Mouse (Mus musculus) liver, adult 2 months (tissue): ENCODE data around the gene Atg16l1. TPM values are rescaled to one million over a fixed set of nuclear protein-coding genes. Genes with fewer than 3 reads are reported as not detected.
A peak's percentile ranks its signal among the peaks of the same experiment; 100 is the strongest.

Experiments
- DNase-seq: peaks from one replicate; pipeline ENCODE4 v3.0.0-alpha.2; 2011; ENCODE audit warnings: low read depth, low spot score; ENCODE audit errors: extremely low read depth
- H3K27ac ChIP-seq: fragments of 200-500 bp; replicated peaks from 2 replicates; pipeline ENCODE4 v1.5.1; 2012; ENCODE audit warnings: low read depth, mild to moderate bottlenecking, control low read depth, inconsistent platforms, low read length; ENCODE audit not compliant: insufficient read depth
- H3K27me3 ChIP-seq: fragments of 200-500 bp; 2 replicates; pipeline ENCODE4 v1.6.1; 2012; ENCODE audit warnings: mild to moderate bottlenecking, moderate library complexity, low read length, inconsistent platforms; ENCODE audit not compliant: control insufficient read depth, insufficient read depth
- H3K36me3 ChIP-seq: fragments of 200-500 bp; 2 replicates; pipeline ENCODE4 v1.6.1; 2012; ENCODE audit warnings: low read length, inconsistent platforms; ENCODE audit not compliant: control insufficient read depth, insufficient read depth
- H3K4me1 ChIP-seq: fragments of 200-500 bp; 2 replicates; pipeline ENCODE4 v1.6.1; 2011; ENCODE audit warnings: low read length; ENCODE audit not compliant: control insufficient read depth, insufficient read depth
- H3K4me3 ChIP-seq: fragments of 200-500 bp; 2 replicates; pipeline ENCODE4 v1.5.1; 2011; ENCODE audit warnings: low read depth, mild to moderate bottlenecking, control low read depth, low read length, moderate library complexity; ENCODE audit not compliant: insufficient read depth
- H3K79me2 ChIP-seq: fragments of 200-500 bp; 2 replicates; pipeline ENCODE4 v1.6.1; 2012; ENCODE audit warnings: inconsistent platforms, mild to moderate bottlenecking, low read length, moderate library complexity; ENCODE audit not compliant: control insufficient read depth, insufficient read depth
- H3K9ac ChIP-seq: fragments of 200-500 bp; 2 replicates; pipeline ENCODE4 v1.6.1; 2012; ENCODE audit warnings: low read depth, mild to moderate bottlenecking, control low read depth, inconsistent platforms, low read length
- CTCF ChIP-seq: fragments of 200-500 bp; IDR thresholded peaks from 2 replicates; pipeline ENCODE4 v1.5.1; 2011; ENCODE audit warnings: low read depth, low read length, control low read depth
- POLR2A ChIP-seq: fragments of 200-500 bp; IDR thresholded peaks from 2 replicates; pipeline ENCODE4 v1.6.1; 2011; ENCODE audit warnings: low read length, control low read depth; ENCODE audit not compliant: insufficient read depth; ENCODE audit errors: extremely low read depth
- WGBS: fragments of 180-500 bp; shearing (Covaris S2); methylation state at CpG from one replicate; pipeline ENCODE4 v1.1.7; 2018; 5-methylcytosine and 5-hydroxymethylcytosine counted together
- polyA plus RNA-seq: library from polyadenylated mRNA; depleted of rRNA; stranded (reverse); fragments of >200 nt; gene quantifications from 2 replicates; pipeline ENCODE4 v1.2.3, GENCODE M21; 2012
- total RNA-seq: library from RNA; depleted of rRNA; stranded (reverse); fragments of >200 nt; gene quantifications from 2 replicates; pipeline ENCODE4 v1.2.3, GENCODE M21; 2014

Gene Atg16l1
- total and polyA plus RNA-seq, 2 experiments, result 23.1 to 30.5 TPM

- peak; percentile 37 for DNase-seq
- WGBS, result 82% methylated on average over 9 of the region's 9 CpGs
These were observed 72.5 kb downstream of the Atg16l1 start for GRCm38 (mm10) chr1:87828185-87828584.

DNA sequence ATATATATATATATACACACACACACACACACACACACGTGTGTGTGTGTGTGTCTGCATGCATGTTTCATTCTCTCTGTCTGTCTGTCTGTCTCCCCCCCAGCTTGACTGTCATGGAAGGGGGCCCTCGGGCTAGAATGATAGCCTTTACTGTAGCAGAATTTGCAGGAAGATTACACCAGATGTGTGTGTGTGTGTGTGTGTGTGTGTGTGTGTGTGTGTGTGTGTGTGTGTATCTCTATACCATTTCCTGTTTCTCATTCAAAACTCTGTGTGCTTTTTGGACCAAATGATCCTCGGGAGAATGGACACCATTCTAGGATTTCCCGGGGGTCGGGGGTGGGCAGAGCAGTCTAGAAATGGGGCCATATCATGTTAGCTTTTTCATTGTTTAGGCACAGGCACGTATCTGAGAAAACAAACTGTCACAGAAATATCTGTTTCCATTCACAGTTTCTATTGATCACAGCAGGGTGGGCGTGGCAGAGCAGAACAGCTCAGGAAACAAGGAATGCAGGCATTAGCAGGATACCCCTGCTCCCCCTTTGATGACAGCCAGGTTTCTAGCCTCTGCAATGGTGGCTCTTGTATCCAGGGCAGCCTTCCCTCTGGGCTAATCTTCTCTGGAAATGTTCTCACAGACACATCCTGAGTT is 73.4 kb downstream of the Atg16l1 start:
- no peak overlapping the region for H3K4me3 ChIP-seq
- no peak overlapping the region for H3K27ac ChIP-seq
- H3K27me3 ChIP-seq, result no peaks in the 10 kb centered on the region
- DNase-seq, result no peak
- H3K4me1 ChIP-seq, result peaks cover 2% of the 10 kb centered on the region; the same call in 1 of the 2 replicates
- 39% methylated on average over 7 of the region's 7 CpGs for WGBS
- no peak overlapping the region for H3K9ac ChIP-seq
- TF ChIP-seq POLR2A (no peak), CTCF (no peak)
- no peaks in the 10 kb centered on the region for H3K36me3 ChIP-seq
- no peaks in the 10 kb centered on the region for H3K79me2 ChIP-seq

More at GRCm38 (mm10) chr1:87828185-87828584, 72.5 kb downstream of the Atg16l1 start:
- no peak overlapping the region for H3K27ac ChIP-seq
- H3K4me3 ChIP-seq, result no peak overlapping the region
- H3K9ac ChIP-seq, result no peak overlapping the region
- no peaks in the 10 kb centered on the region for H3K27me3 ChIP-seq
- no peak for TF ChIP-seq CTCF
- TF ChIP-seq POLR2A, result no peak
- H3K79me2 ChIP-seq, result no peaks in the 10 kb centered on the region
- no peaks in the 10 kb centered on the region for H3K36me3 ChIP-seq
- peaks cover 2% of the 10 kb centered on the region; the same call in 1 of the 2 replicates for H3K4me1 ChIP-seq

- TF ChIP-seq CTCF, result no peak
- peaks cover 2% of the 10 kb centered on the region; the same call in 1 of the 2 replicates for H3K4me1 ChIP-seq
- no peak for DNase-seq
- no peaks in the 10 kb centered on the region for H3K79me2 ChIP-seq
- no peak overlapping the region for H3K27ac ChIP-seq
- no peak overlapping the region for H3K9ac ChIP-seq
- no peaks in the 10 kb centered on the region for H3K36me3 ChIP-seq
- no peak overlapping the region for H3K4me3 ChIP-seq
- WGBS, result 73% methylated on average over 6 of the region's 6 CpGs
- no peaks in the 10 kb centered on the region for H3K27me3 ChIP-seq
These were observed 74.0 kb downstream of the Atg16l1 start for GRCm38 (mm10) chr1:87829621-87830211.

DNA sequence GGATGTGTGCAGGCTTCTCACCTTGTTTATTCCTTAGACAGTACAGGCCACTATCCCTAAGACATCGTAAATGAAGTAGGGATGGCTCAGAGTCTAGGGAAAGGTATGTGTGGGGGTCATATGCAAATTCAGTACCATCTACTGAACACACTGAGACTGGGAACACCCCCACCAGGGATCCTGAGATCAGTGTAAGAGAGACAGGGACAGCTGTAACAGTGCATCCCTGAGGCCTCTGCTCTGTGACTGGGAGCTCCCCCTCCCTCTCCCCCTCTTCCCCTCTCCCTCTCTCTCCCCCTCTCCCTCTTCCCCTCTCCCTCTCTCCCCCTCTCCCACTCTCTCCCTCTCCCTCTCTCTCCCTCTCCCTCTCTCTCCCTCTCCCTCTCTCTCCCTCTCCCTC is 80.8 kb downstream of the Atg16l1 start:
- Histone ChIP-seq H3K27ac (no peak overlapping the region), H3K27me3 (no peaks in the 10 kb centered on the region), H3K36me3 (no peaks in the 10 kb centered on the region), H3K4me3 (no peak overlapping the region), H3K4me1 (no peaks in the 10 kb centered on the region), H3K9ac (no peak overlapping the region), H3K79me2 (no peaks in the 10 kb centered on the region)
- no peak for DNase-seq
- 97% methylated on average over 1 of the region's 1 CpGs for WGBS
- TF ChIP-seq CTCF (no peak), POLR2A (no peak)

DNA sequence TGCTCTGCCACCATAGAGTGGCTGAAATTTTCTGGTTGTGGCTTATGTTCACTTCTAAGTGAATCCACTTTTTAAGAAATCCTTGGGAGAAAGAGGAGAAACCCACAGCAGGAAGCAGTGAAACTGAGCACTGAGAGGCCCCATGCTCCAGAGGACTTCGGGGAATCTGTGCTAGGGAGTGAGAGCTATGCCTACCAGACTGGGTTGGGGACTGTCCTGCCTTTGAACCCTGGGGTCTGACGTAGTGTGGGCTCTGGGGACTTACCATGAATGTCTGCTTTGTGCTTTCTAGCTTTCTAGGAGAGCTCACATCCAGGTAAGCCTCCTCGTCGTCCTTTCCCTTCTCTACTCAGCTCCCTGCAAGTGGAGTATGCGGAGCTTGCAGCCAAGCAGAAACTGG is 81.3 kb downstream of the Atg16l1 start:
- 86% methylated on average over 5 of the region's 5 CpGs for WGBS
- H3K4me1 ChIP-seq, result no peaks in the 10 kb centered on the region
- H3K79me2 ChIP-seq, result no peaks in the 10 kb centered on the region
- no peak overlapping the region for H3K4me3 ChIP-seq
- H3K27ac ChIP-seq, result no peak overlapping the region
- no peak for DNase-seq
- H3K27me3 ChIP-seq, result no peaks in the 10 kb centered on the region
- H3K9ac ChIP-seq, result no peak overlapping the region
- TF ChIP-seq POLR2A (no peak), CTCF (no peak)
- H3K36me3 ChIP-seq, result no peaks in the 10 kb centered on the region
